Mouse (Mus musculus): Measurements from ENCODE around the gene Cybc1. TPM values are rescaled to one million over a fixed set of nuclear protein-coding genes. Genes with fewer than 3 reads are reported as not detected.
A peak's percentile ranks its signal among the peaks of the same experiment; 100 is the strongest.

Cybc1 gene
- polyA plus RNA-seq, 1 experiment from 2014 or later, result 47.4 TPM

- peak overlapping the region; percentile 78 for H3K4me2 ChIP-seq (ENCODE audit: low read length)
- H3K36me3 ChIP-seq (ENCODE audit: control insufficient read depth, insufficient read depth), result peaks cover 8% of the 10 kb centered on the region; the same call in 1 of the 2 replicates
- H3K9ac ChIP-seq (replicated peaks; ENCODE audit: low read depth, low read length), result peak overlapping the region; percentile 93
- H3K27ac ChIP-seq (ENCODE audit: low read length), result peak overlapping the region; percentile 100
- H3K4me1 ChIP-seq (replicated peaks; ENCODE audit: control insufficient read depth, insufficient read depth, low read length), result peaks cover 25% of the 10 kb centered on the region
- ATAC-seq, result no peak; the same call in 1 of the 2 replicates
- H3K27me3 ChIP-seq (replicated peaks; ENCODE audit: control insufficient read depth, insufficient read depth, low read length), result no peaks in the 10 kb centered on the region
- H3K9me3 ChIP-seq (ENCODE audit: control insufficient read depth, low read length), result no peaks in the 10 kb centered on the region
- 3% methylated on average over 28 of the region's 28 CpGs for WGBS
- peak overlapping the region; percentile 94 for H3K4me3 ChIP-seq (replicated peaks; ENCODE audit: low read length)
These were observed 8.4 kb upstream of the Cybc1 start for GRCm38 (mm10) chr11:121237345-121238128.

DNA sequence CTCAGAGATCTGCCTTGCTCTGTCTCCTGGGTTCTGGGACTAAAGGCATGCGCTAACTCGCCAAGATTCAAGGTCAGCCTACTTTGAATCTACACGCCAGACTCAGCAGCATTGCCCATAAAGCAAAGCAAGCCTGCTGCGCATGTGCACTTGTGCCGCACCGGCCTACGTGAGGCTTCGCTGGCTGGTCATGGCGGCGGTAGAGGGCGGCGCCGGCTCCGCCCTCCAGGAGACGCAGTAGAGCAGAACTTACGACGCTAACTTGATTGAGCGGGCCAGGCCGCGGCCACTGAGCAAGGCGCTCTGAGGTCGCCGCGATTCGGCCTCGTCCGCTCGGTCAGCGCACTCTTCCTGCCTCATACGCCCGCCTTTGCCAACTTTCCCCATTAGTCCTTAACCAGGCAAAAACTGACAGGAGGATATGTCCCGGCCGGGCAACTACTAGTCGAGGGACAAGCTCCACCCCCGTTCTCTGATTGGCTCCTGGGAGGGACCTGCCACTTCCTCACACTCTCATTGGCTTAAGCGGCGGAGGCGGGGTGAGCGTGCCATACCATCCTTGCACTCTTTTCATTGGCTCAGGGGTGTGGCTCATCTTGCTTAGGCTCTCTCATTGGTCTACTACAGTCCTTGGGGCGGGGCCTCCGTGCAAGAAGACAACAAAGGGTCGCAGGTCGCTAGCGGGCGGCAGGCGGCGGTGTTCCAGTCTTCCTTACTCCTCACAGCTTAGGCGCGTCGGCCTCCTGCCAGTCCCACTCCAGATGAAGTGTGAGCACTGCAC, 7.6 kb upstream of the Cybc1 start, which contains the start of gene Narf:
Gene Narf, plus strand, starts transcription at position 690 of the 781 bp plus-strand sequence.
- Histone ChIP-seq H3K9me3 (ENCODE audit: control insufficient read depth, low read length) (no peaks in the 10 kb centered on the region), H3K4me3 (replicated peaks; ENCODE audit: low read length) (peak within 1 kb of the TSS; percentile 94)
- WGBS, result under 1% methylated on average over 50 of the region's 50 CpGs

GRCm38 (mm10) chr11:121235475-121236238, 6.5 kb upstream of the Cybc1 start:
- Histone ChIP-seq H3K4me2 (ENCODE audit: low read length) (no peak overlapping the region; the same call in 1 of the 2 replicates), H3K4me3 (replicated peaks; ENCODE audit: low read length) (no peak overlapping the region), H3K36me3 (ENCODE audit: control insufficient read depth, insufficient read depth) (0 out of 2 replicates have a peak, but pooled peaks cover 4% of the 10 kb centered on the region), H3K4me1 (replicated peaks; ENCODE audit: control insufficient read depth, insufficient read depth, low read length) (peaks cover 25% of the 10 kb centered on the region), H3K9me3 (ENCODE audit: control insufficient read depth, low read length) (no peaks in the 10 kb centered on the region), H3K9ac (replicated peaks; ENCODE audit: low read depth, low read length) (no peak overlapping the region), H3K27ac (ENCODE audit: low read length) (peak overlapping the region; percentile 100), H3K27me3 (replicated peaks; ENCODE audit: control insufficient read depth, insufficient read depth, low read length) (no peaks in the 10 kb centered on the region)
- no peak for ATAC-seq
- WGBS, result 27% methylated on average over 9 of the region's 9 CpGs

More for the DNA sequence above, 7.6 kb upstream of the Cybc1 start, which contains the start of gene Narf:
- H3K27me3 ChIP-seq (replicated peaks; ENCODE audit: control insufficient read depth, insufficient read depth, low read length), result no peaks in the 10 kb centered on the region
- H3K36me3 ChIP-seq (ENCODE audit: control insufficient read depth, insufficient read depth), result peaks cover 4% of the 10 kb centered on the region; the same call in 1 of the 2 replicates
- H3K27ac ChIP-seq (ENCODE audit: low read length), result peak within 1 kb of the TSS; percentile 100
- H3K4me2 ChIP-seq (ENCODE audit: low read length), result peak within 1 kb of the TSS; percentile 78
- peaks cover 25% of the 10 kb centered on the region for H3K4me1 ChIP-seq (replicated peaks; ENCODE audit: control insufficient read depth, insufficient read depth, low read length)
- ATAC-seq, result peak; percentile 100
- peak within 1 kb of the TSS; percentile 93 for H3K9ac ChIP-seq (replicated peaks; ENCODE audit: low read depth, low read length)

GRCm38 (mm10) chr11:121232706-121233105, 3.6 kb upstream of the Cybc1 start:
- Histone ChIP-seq H3K27me3 (replicated peaks; ENCODE audit: control insufficient read depth, insufficient read depth, low read length) (no peaks in the 10 kb centered on the region), H3K9me3 (ENCODE audit: control insufficient read depth, low read length) (no peaks in the 10 kb centered on the region), H3K27ac (ENCODE audit: low read length) (no peak overlapping the region), H3K4me3 (replicated peaks; ENCODE audit: low read length) (no peak overlapping the region), H3K9ac (replicated peaks; ENCODE audit: low read depth, low read length) (no peak overlapping the region), H3K4me1 (replicated peaks; ENCODE audit: control insufficient read depth, insufficient read depth, low read length) (peaks cover 20% of the 10 kb centered on the region), H3K36me3 (ENCODE audit: control insufficient read depth, insufficient read depth) (no peaks in the 10 kb centered on the region), H3K4me2 (ENCODE audit: low read length) (no peak overlapping the region)
- ATAC-seq, result no peak
- 35% methylated on average over 4 of the region's 4 CpGs for WGBS

- H3K9ac ChIP-seq (replicated peaks; ENCODE audit: low read depth, low read length), result no peak overlapping the region
These were observed 2.6 kb upstream of the Cybc1 start for GRCm38 (mm10) chr11:121231628-121232291.

GRCm38 (mm10) chr11:121231191-121231590, 2.1 kb upstream of the Cybc1 start:
- Histone ChIP-seq H3K9ac (replicated peaks; ENCODE audit: low read depth, low read length) (no peak overlapping the region), H3K4me1 (replicated peaks; ENCODE audit: control insufficient read depth, insufficient read depth, low read length) (peaks cover 22% of the 10 kb centered on the region), H3K4me3 (replicated peaks; ENCODE audit: low read length) (no peak overlapping the region), H3K27me3 (replicated peaks; ENCODE audit: control insufficient read depth, insufficient read depth, low read length) (no peaks in the 10 kb centered on the region), H3K9me3 (ENCODE audit: control insufficient read depth, low read length) (no peaks in the 10 kb centered on the region), H3K27ac (ENCODE audit: low read length) (no peak overlapping the region), H3K36me3 (ENCODE audit: control insufficient read depth, insufficient read depth) (0 out of 2 replicates have a peak, but pooled peaks cover 4% of the 10 kb centered on the region), H3K4me2 (ENCODE audit: low read length) (no peak overlapping the region)
- 81% methylated on average over 4 of the region's 4 CpGs for WGBS
- no peak for ATAC-seq

More at GRCm38 (mm10) chr11:121231628-121232291, 2.6 kb upstream of the Cybc1 start:
- no peak overlapping the region for H3K4me3 ChIP-seq (replicated peaks; ENCODE audit: low read length)
- ATAC-seq, result no peak
- 47% methylated on average over 4 of the region's 4 CpGs for WGBS
- H3K27me3 ChIP-seq (replicated peaks; ENCODE audit: control insufficient read depth, insufficient read depth, low read length), result no peaks in the 10 kb centered on the region
- H3K4me1 ChIP-seq (replicated peaks; ENCODE audit: control insufficient read depth, insufficient read depth, low read length), result peaks cover 24% of the 10 kb centered on the region
- 0 out of 2 replicates have a peak, but pooled peaks cover 4% of the 10 kb centered on the region for H3K36me3 ChIP-seq (ENCODE audit: control insufficient read depth, insufficient read depth)
- no peaks in the 10 kb centered on the region for H3K9me3 ChIP-seq (ENCODE audit: control insufficient read depth, low read length)
- H3K4me2 ChIP-seq (ENCODE audit: low read length), result no peak overlapping the region
- H3K27ac ChIP-seq (ENCODE audit: low read length), result no peak overlapping the region

DNA sequence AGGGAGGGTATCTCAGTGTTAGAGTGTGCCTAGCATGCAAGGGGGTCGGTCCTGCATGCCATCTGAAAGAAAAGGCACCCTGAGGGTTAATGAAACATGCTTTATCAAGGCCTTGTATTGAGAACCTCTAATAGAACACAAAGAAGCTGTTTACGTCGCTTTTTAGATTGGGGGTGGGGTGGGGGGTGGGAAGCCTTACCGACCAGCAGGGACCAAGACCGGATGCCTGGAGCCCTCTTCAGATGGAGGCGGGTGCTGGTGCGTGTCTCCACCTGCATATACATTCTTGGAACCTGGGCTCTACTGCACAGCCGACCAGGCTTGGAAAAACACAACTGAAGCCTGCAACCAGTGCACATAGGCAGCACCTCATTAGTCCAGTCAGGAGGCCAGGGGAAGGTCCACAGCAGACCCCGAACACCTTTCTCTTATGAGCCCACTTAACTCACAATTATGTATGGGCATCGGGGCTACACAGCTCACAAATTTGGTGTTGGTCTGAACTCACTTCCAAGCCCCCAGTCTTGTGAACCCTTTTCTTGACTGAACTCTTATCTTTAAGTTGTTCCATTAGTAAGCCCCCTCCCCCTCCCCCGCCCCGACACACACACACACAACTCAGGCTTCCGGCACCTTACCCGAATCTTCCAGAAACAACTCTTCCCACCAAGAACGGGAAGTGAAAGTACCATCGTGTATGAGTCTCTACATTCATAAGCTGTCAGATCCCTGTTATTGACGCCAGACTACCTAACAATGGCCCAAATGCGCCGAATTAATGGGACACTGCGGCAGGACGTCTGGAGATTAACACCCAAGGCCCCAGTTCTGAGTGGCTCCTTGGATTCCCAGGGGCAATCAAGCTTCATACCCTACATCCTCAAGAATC, 749 bp downstream of the Cybc1 start:
- 0 out of 2 replicates have a peak, but pooled peaks have one; percentile 2 for ATAC-seq
- Histone ChIP-seq H3K9me3 (ENCODE audit: control insufficient read depth, low read length) (no peaks in the 10 kb centered on the region), H3K4me1 (replicated peaks; ENCODE audit: control insufficient read depth, insufficient read depth, low read length) (peaks cover 20% of the 10 kb centered on the region), H3K9ac (replicated peaks; ENCODE audit: low read depth, low read length) (peak overlapping the region; percentile 72), H3K27ac (ENCODE audit: low read length) (peak overlapping the region; percentile 52), H3K36me3 (ENCODE audit: control insufficient read depth, insufficient read depth) (peaks cover 15% of the 10 kb centered on the region), H3K27me3 (replicated peaks; ENCODE audit: control insufficient read depth, insufficient read depth, low read length) (no peaks in the 10 kb centered on the region), H3K4me3 (replicated peaks; ENCODE audit: low read length) (peak overlapping the region; percentile 84), H3K4me2 (ENCODE audit: low read length) (peak overlapping the region; percentile 67)
- 18% methylated on average over 21 of the region's 21 CpGs for WGBS

Data from forebrain, embryonic 16.5 days (tissue).